Mouse (Mus musculus) megakaryocyte, embryonic 14.5 days (primary cell): ENCODE data around the gene Nucks1.

Source experiments
- FLI1 ChIP-seq: IDR thresholded peaks from 2 replicates; pipeline ENCODE4 v1.6.1; 2012; ENCODE audit warnings: low read length, inconsistent platforms, mixed read lengths
- GATA1 ChIP-seq: IDR thresholded peaks from 3 replicates; pipeline ENCODE4 v1.6.1; 2012; ENCODE audit warnings: mixed read lengths, low read length, inconsistent platforms, borderline replicate concordance

GRCm38 (mm10) chr1:131910674-131911558, 582 bp downstream of the Nucks1 start:
- TF ChIP-seq FLI1 (no peak), GATA1 (no peak)
